Mouse (Mus musculus) ES-E14 (cell line): ENCODE measurements around the gene Tmem245.

Experiments used
- HCFC1 ChIP-seq: IDR thresholded peaks from 2 replicates; pipeline ENCODE4 v1.6.1; 2012; ENCODE audit warnings: low read length, inconsistent platforms, borderline replicate concordance; ENCODE audit not compliant: insufficient read depth
- MAFK ChIP-seq: IDR thresholded peaks from 2 replicates; pipeline ENCODE4 v1.6.1; 2014; ENCODE audit warnings: mild to moderate bottlenecking, low read depth, low read length, inconsistent platforms; ENCODE audit not compliant: insufficient read depth
- ZNF384 ChIP-seq: IDR thresholded peaks from 2 replicates; pipeline ENCODE4 v1.6.1; 2012; ENCODE audit warnings: low read depth, low read length, inconsistent platforms

DNA sequence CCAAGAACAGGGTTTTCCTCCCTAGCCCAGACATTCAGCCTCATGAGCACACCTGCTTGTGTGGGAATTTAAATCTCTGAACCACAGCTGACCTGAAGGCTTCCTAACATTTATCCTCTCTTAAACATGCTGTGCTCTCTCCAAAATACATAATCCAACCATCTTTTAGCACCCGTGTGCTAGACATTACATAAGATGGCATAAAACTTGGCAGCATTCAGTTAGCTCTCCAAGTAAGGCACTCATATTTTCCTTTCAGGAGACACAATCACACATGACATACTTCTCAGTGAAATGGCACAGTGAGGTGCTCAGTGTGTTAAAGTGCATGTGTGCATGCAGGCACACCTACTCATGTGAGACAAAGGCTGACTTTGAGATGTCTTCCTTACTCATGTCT lies 4.7 kb downstream of the Tmem245 start:
- no peak for TF ChIP-seq ZNF384
- no peak for TF ChIP-seq HCFC1
- no peak for TF ChIP-seq MAFK
